Mouse (Mus musculus) heart, postnatal 10 days (tissue): ENCODE data around the gene Ccdc159. TPM values are rescaled to one million over a fixed set of nuclear protein-coding genes. Genes with fewer than 3 reads are reported as not detected.

Source experiments
- DNase-seq, 2 experiments: peaks; one replicate each; pipeline ENCODE4 v3.0.0; 2021
- intact Hi-C: fragments of 180-260 bp; cut with DNase I; formaldehyde crosslinking; loops from one replicate; pipeline ENCODE4 v1.15.1; 2025
- total RNA-seq, 2 experiments: library from RNA; stranded (reverse); gene quantifications; 2 replicates each; pipeline ENCODE4 v1.2.3; 2021

Ccdc159 gene
- total RNA-seq = 1 to 10 TPM in 1 of 2 experiments, under 1 TPM in 1; 0.74 to 1.0 TPM

- intact Hi-C loops = no loop called here
- DNase-seq = peak; percentile 95 to 96
These were observed at the start of gene Ccdc159, which contains the start of gene Tmem205 for GRCm38 (mm10) chr9:21927208-21927753. TSS of gene Ccdc159 (plus strand) at chr9:21927471. TSS of gene Tmem205 (minus strand) at chr9:21927556.

DNA sequence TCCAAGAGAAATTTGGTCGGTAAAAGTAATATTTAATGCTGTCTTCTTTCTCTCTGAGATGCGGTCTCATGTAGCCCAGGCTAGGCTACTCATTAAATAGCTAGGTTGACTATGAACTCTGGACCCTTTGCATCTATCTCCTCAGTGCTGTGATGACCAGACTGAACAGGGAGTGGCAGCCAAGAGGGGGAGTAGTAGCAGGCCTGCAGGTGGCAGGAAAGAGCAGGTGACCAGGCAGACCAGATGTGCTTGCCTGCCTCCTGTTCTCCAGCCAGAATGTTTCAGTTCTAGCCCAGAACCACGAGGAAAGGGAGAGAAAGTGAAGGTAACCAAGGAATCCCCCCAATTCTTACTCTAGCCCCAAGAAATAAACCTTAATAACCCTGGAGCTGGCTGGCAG lies 38.0 kb upstream of the Ccdc159 start:
- DNase-seq = no peak
- intact Hi-C loops = no loop called here

DNA sequence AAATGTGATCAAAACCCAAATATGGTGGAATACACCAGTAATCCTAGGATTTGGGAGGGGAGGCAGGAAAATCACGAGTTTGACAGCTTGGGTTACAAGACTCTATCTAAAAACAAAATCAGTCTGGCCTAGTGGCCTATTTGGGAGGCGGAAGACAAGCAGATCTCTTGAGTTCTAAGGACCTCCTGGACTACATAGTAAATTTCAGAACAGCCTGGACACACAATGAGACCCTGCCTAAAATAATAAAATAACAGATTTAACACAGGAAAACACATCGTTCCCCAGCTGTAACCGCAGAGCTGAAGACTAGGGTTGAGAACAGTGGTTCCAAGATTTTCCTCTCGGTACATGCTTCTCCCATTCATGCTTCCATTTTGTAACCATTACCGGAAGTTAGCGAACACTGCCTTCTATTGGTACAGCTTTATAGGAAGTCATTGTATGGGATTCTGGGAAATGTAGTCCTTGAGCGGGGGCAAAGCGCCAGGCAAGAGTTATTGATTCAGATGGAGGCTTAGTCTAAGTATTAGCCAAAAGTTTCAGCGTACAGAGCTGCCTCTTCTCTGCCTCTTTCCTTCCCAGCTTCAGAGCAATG lies 25.9 kb upstream of the Ccdc159 start:
- intact Hi-C loops = no loop called here
- DNase-seq = peak; percentile 63 to 80

- intact Hi-C loops = no loop called here
- no peak for DNase-seq
These were observed 23.2 kb upstream of the Ccdc159 start for GRCm38 (mm10) chr9:21904031-21904430.

DNA sequence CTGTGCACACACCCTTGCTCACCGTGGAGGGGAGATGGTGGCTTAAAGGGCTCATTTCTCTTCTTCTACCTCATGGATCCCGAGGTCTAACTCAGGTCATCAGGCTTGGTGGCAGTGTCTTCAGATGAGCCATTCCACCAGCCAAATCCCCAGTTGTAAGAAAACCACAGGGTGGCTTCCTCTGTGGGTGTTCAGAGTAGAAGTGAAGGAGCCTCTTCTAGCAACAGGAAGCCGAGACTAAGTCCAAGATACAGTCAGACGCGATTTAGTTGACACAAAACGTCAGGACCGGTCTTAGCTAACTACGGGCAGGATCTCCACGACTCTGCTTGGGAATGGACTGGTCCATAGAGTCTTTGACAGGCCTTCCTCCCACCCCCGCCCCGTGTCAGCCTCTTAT lies 19.1 kb upstream of the Ccdc159 start:
- intact Hi-C loops = no loop called here
- no peak for DNase-seq

GRCm38 (mm10) chr9:21909474-21910223 lies 17.6 kb upstream of the Ccdc159 start:
- DNase-seq = no peak
- intact Hi-C loops = no loop called here

DNA sequence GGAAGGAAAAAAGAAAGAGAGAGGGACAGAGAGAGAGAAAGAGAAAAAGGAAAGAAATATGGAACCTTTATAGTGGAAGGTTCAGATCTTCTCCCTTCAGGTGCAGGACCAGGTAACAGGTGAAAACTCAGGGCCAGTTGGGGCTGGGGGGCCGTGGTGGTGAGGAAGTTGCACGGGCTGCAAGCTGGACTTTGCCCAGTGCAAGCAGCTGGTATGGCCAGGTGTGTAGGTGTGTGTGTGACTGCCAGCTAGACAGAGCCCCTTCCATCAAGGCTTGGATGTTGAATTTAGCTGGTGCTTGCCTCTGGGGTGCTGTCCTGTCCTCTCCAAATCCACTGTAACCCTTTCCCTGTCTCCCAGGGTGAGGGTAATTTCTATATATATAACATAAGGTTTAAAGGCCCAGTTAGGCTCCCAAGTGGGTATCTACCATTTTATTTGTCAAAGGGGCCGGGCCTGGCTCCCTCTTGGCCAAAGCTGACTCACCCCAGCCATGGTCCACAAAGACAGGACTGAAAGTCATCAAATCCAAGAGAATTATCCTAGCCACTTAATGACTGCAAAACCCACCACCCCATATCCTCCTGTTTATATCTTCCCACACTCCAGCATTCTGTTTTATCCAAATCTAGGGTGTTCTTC lies 10.3 kb upstream of the Ccdc159 start:
- DNase-seq = no peak
- intact Hi-C loops = no loop called here

GRCm38 (mm10) chr9:21917493-21918034 lies 9.7 kb upstream of the Ccdc159 start:
- no peak for DNase-seq
- intact Hi-C loops = no loop called here

GRCm38 (mm10) chr9:21918035-21918592 lies 9.2 kb upstream of the Ccdc159 start, which contains the start of gene Rab3d:
TSS of gene Rab3d (minus strand) at chr9:21918192.
- DNase-seq = peak; percentile 95
- intact Hi-C loops = no loop called here

DNA sequence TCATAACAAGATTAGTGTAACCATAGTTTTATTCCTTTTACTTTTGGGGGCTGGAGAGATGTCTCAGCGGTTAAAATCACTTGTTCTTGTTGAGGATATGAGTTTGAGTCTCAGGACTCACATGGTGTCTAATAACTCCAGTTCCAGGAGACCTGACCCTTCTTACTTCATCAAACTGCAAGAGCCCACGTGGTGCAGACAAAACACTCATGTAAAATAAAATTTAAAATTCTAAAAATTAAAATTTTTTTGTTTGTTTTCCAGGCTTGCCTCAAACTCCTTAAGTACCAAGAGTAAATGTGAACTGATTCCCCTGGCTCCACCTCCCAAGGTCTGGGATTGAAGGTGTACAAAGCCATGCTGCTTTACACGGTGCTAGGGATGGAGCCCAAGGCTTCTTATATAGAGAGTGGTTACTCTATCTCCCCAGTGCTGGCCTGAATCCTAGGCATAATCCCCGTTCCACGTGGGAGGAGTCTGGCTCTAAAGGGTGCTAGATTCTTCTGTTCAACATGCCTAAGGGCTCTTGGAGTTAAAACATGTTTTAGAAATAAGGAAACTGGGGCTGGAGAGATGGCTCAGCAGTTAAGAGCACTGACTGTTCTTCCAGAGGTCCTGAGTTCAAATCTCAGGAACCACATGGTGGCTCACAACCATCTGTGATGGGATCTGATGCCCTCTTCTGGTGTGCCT lies 8.4 kb upstream of the Ccdc159 start:
- intact Hi-C loops = no loop called here
- no peak for DNase-seq

GRCm38 (mm10) chr9:21923036-21923435 lies 4.2 kb upstream of the Ccdc159 start:
- intact Hi-C loops = no loop called here
- no peak for DNase-seq

DNA sequence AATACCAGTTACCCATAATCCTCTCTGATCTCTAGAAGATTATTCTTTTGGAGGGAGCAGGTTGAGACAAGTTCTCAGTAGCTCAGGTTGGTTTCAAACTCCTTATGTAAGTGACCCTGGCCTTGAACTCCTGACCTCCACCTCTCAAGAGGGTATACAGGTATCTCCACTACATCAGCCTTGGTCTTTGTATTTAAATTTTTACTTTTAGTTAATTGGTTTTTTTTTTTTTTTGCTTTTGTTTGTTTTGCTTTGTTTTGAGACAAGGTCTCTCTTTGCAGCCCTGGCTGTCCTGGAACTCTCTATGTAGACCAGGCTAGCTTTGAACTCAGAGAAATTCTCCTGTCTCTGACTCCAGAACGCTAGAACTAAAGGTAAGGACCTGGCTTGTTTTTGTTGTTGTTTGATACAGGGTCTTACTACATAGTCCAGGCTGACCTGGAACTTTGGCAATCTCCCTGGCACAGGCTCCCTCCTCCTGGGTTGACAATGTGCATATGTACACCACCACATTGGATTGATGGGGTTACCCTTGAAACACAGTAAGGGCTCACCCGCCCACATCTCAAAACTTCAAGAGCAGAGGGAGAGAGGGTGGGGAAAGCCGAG lies 3.7 kb upstream of the Ccdc159 start:
- DNase-seq = no peak
- intact Hi-C loops = no loop called here

GRCm38 (mm10) chr9:21924099-21924493 lies 3.2 kb upstream of the Ccdc159 start:
- peak; percentile 95 to 96 for DNase-seq
- intact Hi-C loops = no loop called here

- no peak for DNase-seq
These were observed 2.2 kb upstream of the Ccdc159 start for GRCm38 (mm10) chr9:21925034-21925433.

GRCm38 (mm10) chr9:21925506-21925905 lies 1.8 kb upstream of the Ccdc159 start:
- intact Hi-C loops = no loop called here
- DNase-seq = no peak

More at GRCm38 (mm10) chr9:21925034-21925433, 2.2 kb upstream of the Ccdc159 start:
- intact Hi-C loops = no loop called here

GRCm38 (mm10) chr9:21926155-21926554 lies 1.1 kb upstream of the Ccdc159 start:
- peak in 1 of 2 experiments; percentile 47 for DNase-seq
- intact Hi-C loops = no loop called here

GRCm38 (mm10) chr9:21926784-21927183 lies 487 bp upstream of the Ccdc159 start:
- peak in 1 of 2 experiments; percentile 17 for DNase-seq
- intact Hi-C loops = no loop called here

GRCm38 (mm10) chr9:21929208-21929607 lies 1.9 kb downstream of the Ccdc159 start:
- DNase-seq = no peak
- intact Hi-C loops = no loop called here

DNA sequence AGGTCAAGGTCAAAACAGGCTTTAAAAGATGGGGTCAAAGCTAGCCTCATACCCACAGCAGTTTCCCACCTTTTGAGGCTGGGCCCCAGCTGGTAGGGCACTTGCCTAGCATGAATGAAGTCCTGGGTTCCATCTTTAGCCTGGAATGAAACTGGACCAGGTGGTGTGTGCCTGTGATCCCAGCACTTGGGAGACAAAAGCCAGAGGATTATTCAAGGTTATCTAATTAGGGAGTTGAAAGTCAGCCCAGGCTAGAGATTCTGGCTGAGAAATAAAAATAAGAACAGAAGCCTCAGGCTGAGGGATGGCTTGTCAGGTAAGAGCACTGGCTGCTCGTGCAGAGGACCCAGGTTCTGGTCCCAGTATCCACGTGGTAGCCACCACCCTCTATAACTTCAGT lies 4.7 kb downstream of the Ccdc159 start:
- intact Hi-C loops = no loop called here
- DNase-seq = no peak
